Mouse (Mus musculus) cerebellum, adult (tissue): ENCODE results near the gene Jakmip3.
A peak's percentile ranks its signal among the peaks of the same experiment; 100 is the strongest.

Source experiments
- ATAC-seq: cut with Nextera tagmentation; 2 replicates; pipeline ENCODE4 v1.9.2; 2017; ENCODE audit warnings: mild to moderate bottlenecking, moderate library complexity, mixed read lengths; ENCODE audit not compliant: insufficient number of reproducible peaks, low FRiP score, low TSS enrichment

The Jakmip3 gene

DNA sequence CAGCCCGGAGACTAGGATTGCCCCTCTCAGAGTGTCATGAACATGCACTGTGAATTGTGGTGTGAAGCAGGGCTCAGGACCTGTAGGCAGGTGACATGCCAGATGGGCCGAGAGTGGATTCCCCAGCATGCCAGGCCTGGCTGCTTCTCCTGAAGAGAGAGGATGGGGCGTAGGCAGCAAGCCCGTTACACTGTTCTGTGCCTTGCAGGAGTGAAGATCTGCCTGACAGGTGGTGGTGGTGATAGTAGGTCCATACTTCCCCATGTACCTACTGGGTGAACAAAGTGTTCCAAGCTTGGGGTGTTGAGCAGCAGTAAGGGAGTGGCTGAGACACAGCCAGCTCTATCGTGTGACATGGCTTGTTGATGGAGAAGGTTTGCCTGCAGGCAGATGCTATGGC, 152.6 kb downstream of the Jakmip3 start:
- peak; percentile 51; the same call in 1 of the 2 replicates for ATAC-seq

DNA sequence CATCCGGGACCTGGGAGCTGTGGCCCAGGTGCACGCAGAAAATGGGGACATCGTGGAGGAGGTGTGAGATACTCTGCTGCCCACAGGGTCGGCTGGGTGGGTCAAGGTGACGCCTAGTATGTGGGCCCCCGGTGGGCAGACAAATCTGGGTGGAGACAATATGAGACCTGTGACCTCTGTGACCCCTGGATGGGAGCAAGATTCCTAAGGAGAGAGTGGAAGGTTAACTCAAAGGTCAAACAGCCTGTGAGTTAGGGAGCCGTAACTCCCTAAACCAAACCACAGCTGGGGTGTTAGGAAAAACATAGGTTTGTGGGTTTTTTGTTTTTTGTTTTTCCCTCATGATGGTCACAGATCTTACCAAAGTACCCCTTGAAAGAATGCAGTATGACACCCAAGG, 153.3 kb downstream of the Jakmip3 start:
- ATAC-seq, result no peak

DNA sequence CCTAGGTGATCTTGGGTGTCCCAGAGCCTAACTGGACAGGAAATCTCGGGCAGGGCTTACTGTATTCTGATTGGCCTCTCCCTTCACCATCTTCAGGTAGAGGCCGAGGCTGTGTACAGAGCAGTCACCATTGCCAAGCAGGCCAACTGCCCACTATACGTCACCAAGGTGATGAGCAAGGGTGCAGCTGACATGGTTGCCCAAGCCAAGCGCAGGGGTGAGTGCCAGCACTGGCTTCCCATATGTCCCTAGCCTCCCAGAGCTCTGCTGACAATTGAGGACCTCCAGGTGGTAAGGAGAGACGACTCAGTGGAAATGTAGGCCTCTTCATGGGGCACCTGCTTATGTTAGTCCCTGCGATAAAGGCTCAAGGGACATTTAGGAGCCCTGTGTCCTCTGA, 154.2 kb downstream of the Jakmip3 start:
- ATAC-seq, result peak; percentile 81

DNA sequence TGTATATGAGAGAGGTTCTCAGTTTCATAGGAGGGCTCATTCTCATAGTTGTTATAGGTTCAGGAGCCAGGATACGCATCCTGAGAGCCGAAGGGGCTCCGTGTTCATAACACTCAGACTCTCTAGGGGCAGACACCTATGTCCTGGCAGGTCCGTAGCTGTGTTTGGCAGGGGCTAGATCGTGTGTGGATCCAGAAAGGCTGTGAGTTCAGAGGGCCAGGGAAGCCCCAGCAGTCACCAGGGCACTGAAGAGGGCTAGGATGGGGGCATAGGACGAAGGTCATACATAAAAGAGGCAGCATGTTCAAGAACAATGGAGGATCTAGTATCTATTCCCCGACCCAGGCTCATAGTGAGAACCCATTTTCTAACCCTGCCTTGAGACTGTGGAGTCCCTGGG, 154.8 kb downstream of the Jakmip3 start:
- no peak for ATAC-seq

DNA sequence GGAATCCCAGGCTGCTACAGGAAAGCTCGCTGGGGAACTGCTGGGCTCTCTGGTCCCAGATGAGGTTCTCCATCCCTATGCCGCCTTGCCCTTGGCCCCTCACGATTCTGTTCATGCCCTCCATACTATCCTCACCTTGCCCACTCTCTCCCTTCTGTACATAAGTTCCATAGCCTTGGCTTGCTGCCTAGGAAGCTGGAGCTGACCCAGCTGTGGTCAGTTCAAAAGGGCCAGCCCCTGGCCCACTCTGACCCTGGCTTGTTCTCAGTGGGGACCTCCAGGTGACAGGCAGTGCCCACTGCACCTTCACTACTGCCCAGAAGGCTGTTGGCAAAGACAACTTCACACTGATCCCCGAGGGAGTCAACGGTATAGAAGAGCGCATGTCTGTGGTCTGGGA, 155.9 kb downstream of the Jakmip3 start:
- no peak for ATAC-seq

DNA sequence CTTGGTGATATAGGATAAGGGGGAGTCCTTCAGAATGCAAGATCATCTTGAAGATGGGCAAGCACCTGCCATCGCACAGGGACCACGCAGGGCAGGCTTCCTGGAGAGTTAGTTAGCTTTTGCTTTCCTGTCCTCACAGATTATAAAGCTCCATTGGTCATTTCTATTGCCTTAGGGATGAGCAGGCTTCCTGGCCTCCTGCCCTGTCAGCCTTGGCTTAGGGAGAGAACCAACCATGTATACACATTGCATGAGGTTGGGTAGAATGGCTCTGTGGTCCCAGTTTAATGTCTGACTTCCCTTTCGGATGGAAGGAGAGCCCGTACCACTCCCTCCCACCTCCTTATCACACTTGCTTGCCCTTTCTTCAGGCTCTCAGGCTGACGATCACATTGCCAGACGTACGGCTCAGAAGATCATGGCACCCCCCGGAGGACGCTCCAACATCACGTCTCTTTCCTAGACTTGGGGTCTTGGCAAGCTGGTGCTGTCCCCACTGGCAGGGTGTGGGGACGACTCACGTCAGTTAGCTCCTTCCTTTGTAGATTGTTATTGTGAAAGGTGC, 160.1 kb downstream of the Jakmip3 start:
- no peak for ATAC-seq

DNA sequence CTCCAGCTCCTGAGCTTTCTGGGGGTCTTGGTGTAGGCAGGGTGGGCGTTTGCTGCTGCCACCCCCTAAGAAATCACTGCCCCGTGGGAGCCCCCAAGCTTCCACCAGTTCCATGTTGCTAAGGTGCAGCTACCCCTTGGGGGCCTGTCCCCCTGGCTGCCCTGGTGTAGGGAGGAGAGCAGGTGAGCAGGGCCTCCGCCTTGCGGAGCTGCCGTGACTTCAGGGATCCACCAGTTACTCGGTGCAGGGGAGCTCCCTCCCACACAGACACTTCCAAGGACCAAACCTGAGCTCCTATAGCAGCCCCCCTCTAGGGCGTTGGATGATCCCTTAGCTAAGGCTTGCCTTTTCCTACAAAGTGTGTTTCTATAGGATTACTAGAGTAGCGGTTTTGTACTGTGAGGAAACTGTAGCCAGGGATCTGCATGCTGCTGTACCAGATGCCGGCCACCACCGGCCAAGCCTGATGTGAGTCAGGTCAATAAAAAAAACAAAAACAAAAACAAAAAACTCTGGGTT, 160.8 kb downstream of the Jakmip3 start:
- ATAC-seq, result no peak

DNA sequence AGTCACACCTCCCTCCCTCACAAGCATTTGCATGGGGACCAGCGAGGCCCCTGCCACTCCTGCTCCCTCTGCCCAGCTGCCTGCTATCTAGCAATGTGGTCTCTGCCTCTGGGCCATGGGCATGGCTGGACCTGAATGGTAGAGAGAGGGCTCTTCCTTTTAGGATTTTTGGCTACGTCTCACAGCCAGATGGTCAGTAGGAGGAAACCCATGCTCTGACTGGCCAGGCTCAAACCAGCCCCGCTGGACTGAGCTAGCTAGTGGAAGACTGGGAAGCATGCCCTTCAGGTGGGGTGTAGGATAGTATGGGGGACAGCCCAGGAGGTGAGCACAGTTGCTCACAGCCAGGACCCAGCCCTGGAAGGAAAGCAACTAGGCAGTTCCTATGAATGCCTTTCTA, 161.3 kb downstream of the Jakmip3 start:
- ATAC-seq, result peak; percentile 67

DNA sequence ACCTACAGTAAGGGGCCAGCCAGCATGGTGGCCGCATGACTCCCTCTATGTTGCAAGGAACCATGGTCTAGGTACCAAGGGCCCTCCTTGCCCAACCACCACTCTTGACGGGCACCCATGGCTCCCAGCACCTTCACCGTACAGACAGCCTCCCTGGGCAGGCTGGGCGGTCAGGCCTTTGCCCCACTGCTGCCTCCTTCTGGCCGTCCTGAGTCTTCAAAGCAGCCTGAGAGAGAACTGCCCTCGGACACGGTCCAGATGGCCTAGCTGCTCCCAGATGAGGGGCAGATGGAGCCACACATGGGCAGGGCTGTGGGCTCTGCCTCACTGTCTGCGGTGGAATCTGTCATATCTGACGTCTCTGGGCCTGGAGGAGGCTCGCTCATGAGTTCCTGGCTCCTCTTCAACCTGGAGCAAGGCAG, 163.4 kb downstream of the Jakmip3 start:
- ATAC-seq, result no peak

DNA sequence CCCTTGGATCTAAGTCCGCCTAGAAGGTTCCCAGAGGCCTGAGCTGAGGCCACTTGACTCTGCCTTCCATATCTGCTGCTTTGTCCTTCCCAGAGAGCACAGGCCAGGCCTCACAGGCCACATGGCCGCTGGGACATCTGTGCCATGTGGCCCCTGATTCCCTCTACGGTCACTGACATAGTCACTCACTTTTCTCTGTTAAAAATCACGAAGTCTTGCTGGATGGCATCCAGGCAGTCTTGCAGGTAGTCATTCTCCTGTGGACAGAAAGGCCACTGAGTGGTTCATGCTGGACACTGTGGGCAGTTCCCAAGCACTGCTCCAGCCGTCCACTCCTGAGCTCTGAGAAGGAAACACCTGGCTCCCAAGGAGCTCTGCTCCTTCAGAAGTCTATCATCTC, 164.5 kb downstream of the Jakmip3 start:
- no peak for ATAC-seq

DNA sequence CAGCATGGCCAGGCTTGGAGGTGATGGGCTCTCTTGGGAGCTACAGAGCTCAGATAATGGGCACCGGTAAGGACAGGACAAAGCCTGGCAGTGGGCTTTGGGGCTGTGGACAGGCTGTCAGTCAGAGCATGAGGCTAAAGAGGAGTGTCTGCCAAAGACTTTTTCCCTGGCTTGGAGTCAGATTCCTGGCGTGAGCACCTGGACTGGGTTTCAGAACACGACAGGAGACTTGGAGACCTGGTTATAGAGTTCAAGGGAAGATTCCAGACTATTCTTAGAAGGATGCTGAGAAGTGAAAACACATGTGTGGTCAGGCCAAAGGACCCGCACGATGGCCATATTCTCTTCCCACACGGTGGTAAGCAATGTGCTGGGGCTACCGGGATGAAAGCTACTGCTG, 165.2 kb downstream of the Jakmip3 start:
- no peak for ATAC-seq

DNA sequence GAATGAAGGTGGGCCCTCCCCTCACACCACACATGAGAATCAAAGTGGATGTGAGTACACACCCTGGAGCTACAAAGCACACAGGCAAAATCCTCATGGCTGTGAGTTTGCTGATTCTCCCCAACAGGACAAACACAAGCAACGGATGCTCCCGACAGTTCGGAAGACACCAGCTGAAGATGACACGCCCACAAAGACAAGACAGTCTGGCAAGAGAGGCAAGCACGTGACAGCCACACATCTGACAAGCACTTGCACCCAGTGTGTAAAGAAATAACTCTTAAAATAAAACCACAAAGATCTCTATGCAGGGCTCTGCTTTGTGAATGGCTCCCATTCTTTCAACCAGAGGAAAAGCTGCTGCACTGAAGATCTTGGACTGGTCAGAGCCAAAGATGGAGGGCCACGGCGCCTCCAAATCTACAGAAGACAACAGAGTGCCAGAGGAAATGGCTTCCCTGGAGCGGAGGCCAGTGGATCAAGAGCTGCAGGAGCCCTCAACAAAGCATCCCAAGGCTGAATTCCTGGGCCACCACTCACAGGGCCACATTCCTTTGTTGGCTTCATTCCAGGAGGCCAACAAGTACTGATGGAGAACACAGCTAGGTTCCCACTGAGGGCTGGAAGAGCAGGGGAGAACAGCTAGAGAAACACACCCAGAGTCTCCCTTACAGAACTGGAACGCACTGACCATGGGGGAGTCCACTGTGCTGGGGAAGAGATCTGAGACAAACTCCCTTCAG, 167.5 kb downstream of the Jakmip3 start:
- ATAC-seq, result no peak

DNA sequence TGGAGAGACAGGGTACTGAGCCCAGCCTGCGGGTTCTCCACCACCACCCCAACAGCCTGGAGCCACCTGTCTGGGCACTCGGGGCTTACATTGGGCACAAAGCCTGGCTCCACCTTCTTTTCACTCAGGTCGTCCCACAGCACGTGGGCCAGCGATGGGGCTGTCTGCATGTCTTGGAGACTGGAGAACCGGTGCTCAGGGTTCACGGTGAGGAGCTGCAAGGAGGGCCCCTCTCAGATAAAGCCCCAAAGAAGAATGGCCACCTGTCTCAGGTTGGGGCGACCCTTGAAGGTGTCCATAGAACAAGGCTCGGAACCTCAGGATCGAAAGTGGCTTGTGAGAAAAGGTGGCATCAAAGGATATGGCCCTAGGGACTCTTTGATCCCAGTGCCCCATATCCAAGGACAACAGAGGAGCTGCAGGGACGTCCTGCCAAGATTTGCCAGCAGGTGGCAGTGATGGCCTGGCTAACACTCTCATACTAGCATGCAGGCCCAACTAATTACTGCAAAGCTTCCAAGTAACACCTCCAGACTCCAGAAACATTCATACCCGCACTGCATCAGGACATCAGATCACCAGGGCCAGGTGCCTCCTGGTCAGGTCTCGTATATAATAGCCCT, 178.7 kb downstream of the Jakmip3 start:
- peak; percentile 75 for ATAC-seq

DNA sequence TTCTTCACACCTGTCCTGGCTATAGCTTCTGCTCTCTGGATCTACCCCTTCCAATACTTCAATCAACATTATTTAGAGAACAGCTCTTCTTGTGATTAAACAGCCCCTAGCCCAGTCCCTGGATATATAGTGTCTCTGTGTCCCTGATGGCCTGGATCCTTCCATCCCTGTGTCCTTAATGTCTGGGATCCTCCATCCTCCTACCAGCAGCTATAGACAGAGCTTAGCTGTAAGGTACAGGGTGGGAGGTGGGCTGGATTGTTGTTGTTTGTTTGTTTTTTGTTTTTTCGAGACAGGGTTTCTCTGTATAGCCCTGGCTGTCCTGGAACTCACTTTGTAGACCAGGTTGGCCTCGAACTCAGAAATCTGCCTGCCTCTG, 179.2 kb downstream of the Jakmip3 start:
- no peak for ATAC-seq

DNA sequence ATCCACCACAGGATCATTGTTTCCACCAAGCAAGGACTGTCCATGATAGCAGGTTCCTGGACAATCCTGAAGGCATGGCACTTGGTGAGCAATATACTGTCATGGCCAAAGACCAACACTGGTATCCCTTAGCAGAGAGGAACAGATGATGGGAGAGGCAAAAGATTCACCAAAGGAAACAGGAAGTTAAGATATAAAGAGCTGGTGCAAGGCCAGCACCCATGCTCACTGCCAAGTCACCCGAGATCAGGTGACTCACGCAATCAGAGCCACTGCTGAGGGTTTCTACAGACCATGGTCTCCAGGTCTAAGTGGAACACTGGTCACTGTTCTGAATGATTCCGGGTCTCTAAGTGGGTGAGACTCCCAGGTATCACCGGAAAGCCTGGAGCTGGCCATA, 185.4 kb downstream of the Jakmip3 start:
- no peak for ATAC-seq

DNA sequence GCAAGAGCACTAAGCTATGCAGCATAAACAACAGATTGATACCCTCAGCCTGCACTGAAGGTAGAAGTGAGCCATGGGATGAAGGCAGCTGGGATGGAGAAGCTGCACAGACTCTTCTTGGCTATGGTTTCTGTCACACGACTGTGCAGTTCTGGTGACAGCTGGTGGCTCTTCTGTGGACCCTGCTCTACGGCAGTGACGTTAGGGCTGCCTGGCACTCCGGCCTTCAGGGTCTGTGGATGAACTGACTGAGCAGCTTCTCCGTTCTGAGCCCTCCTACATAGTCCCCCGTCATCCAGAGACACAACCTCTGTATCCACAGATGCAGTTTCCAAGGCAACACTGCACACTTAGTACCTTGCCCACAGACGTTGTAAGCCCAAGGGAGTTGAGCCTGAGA, 186.0 kb downstream of the Jakmip3 start:
- no peak for ATAC-seq

DNA sequence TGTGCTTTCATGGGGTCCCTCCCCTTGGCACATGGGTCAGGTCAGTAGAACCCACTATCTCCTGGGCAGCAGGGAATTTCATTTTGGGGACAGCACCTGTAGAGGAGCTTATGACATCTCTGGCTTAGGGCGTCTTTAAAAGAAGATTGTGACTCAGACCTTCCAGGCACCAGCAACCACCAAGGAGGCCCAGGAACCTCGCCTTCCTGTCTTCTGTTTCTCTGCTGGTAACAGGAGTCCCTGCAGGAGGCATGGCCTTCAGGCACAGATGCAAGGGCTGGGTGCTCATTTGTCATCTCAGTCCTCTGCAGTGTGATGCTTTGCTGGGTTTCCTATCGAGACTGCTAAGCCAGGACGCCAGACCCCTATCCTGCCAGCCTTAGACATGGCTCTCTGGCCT, 188.5 kb downstream of the Jakmip3 start:
- ATAC-seq, result no peak

DNA sequence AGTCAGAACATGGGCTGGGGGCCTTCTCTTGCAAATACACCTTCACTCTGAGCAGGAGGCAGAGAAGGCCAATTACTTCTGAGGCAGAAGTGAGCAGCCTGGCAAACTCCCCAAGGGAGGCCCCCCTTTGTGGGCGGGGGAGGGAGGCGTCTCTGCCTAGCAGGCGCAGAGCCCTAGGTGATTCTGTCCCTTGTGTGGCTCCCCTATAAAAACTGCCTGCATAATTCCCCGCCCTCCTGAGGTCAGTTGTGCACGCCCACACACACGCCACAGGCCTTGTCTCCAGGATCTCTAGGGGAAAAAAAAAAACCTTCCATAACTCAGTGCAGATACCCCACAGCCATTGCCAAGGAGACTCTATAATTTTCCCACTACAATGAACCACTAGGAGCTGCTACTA, 189.8 kb downstream of the Jakmip3 start:
- no peak for ATAC-seq

DNA sequence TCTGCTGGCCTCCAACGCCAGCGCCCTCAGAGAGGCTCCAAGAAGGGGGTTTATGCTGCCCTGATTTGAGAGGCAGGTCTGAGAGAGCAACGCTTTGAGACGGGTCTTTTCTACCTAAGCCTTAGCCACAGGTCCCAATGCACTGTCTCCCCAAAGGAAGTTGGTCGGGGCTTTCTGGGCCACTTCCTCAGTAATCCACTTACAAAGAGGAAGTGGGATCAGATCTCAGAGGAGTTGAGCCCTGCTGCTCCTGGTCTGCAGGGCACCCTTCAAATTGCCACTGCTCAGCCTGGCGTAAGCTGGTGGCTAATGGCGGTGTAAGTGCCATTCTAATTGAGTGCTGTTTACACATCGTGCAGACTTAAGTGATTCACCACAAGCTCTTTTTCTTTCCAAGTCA, 191.0 kb downstream of the Jakmip3 start:
- ATAC-seq, result no peak

DNA sequence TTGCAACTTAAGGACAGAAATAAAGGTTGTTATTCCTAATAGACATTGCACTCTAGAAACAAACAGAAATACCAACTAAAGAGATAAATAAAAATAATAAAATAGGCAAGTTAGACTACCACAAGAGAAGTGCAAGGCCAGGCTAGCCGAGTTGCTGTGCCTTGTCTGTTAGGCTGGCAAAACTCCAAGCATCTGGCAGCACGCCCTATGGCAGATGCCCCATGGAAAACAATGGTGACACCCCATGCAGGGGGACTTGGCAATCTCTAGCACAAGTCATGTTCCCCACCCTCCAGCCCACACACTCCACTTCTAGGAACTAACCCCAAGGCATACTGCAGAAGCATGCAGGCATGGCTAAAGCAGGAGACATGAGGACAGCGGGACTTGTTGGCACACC, 192.9 kb downstream of the Jakmip3 start:
- no peak for ATAC-seq
